Comparison of ENCODE assay signal across 8 mouse cellular contexts in genomic region chr6:112210238-112210950, GRCm38 (mm10).
DNase-seq lines count a peak whose midpoint lies in the region; ATAC-seq lines count a peak whose summit lies in the region.

No protein-coding gene starts in this region.

- peaks cover 18% of the 10 kb centered on the region for H3K4me1 ChIP-seq in embryonic facial prominence, embryonic 13.5 days
- H3K4me1 ChIP-seq in heart, embryonic 12.5 days (replicated peaks): peaks cover 4% of the 10 kb centered on the region
- H3K4me1 ChIP-seq in kidney, embryonic 14.5 days (ENCODE audit: control insufficient read depth, insufficient read depth, low read length): peaks cover 6% of the 10 kb centered on the region; the same call in 1 of the 2 replicates
- H3K4me1 ChIP-seq in lung, embryonic 16.5 days (replicated peaks; ENCODE audit: control insufficient read depth, insufficient read depth, low read length): peaks cover 17% of the 10 kb centered on the region
- peaks cover 4% of the 10 kb centered on the region; the same call in 1 of the 2 replicates for H3K4me1 ChIP-seq in stomach, embryonic 14.5 days (ENCODE audit: control insufficient read depth, insufficient read depth, low read length)

- peak; percentile 43 for DNase-seq in layer of hippocampus, adult 9-11 months
- DNase-seq in layer of hippocampus, postnatal 25 days (ENCODE audit: extremely low spot score in 1 of 2, low spot score in 1 of 2): no peak
- DNase-seq in spleen, postnatal 36 days (ENCODE audit: low spot score in 2 of 2): no peak

- peak; percentile 80 for ATAC-seq in embryonic facial prominence, embryonic 13.5 days (ENCODE audit: insufficient number of reproducible peaks, insufficient read depth, low FRiP score, low TSS enrichment, low read depth)
- ATAC-seq in heart, embryonic 12.5 days (ENCODE audit: insufficient number of reproducible peaks, low FRiP score): peak; percentile 87
- peak; percentile 95 for ATAC-seq in kidney, embryonic 14.5 days (ENCODE audit: low FRiP score, low TSS enrichment)
- ATAC-seq in lung, embryonic 16.5 days (ENCODE audit: low read depth): peak; percentile 98
- ATAC-seq in stomach, embryonic 14.5 days (ENCODE audit: insufficient number of reproducible peaks, insufficient read depth, low FRiP score, low read depth): peak; percentile 95

- H3K27ac ChIP-seq in embryonic facial prominence, embryonic 13.5 days: peak overlapping the region; percentile 88
- peak overlapping the region; percentile 73 for H3K27ac ChIP-seq in heart, embryonic 12.5 days (ENCODE audit: poor library complexity, severe bottlenecking)
- peak overlapping the region; percentile 77; the same call in 1 of the 2 replicates for H3K27ac ChIP-seq in kidney, embryonic 14.5 days (ENCODE audit: low read depth, low read length)
- H3K27ac ChIP-seq in lung, embryonic 16.5 days (ENCODE audit: low read length): peak overlapping the region; percentile 88
- peak overlapping the region; percentile 59; the same call in 1 of the 2 replicates for H3K27ac ChIP-seq in stomach, embryonic 14.5 days (ENCODE audit: low read length)

- no peak overlapping the region for H3K9ac ChIP-seq in embryonic facial prominence, embryonic 13.5 days
- no peak overlapping the region for H3K9ac ChIP-seq in heart, embryonic 12.5 days
- H3K9ac ChIP-seq in kidney, embryonic 14.5 days (ENCODE audit: low read depth, low read length): no peak overlapping the region
- 0 out of 2 replicates have a peak overlapping the region, but pooled peaks have one; percentile 12 for H3K9ac ChIP-seq in lung, embryonic 16.5 days (ENCODE audit: low read length)
- H3K9ac ChIP-seq in stomach, embryonic 14.5 days (replicated peaks; ENCODE audit: low read depth, low read length): no peak overlapping the region

- H3K36me3 ChIP-seq in embryonic facial prominence, embryonic 13.5 days: no peaks in the 10 kb centered on the region
- no peaks in the 10 kb centered on the region for H3K36me3 ChIP-seq in heart, embryonic 12.5 days
- H3K36me3 ChIP-seq in kidney, embryonic 14.5 days (ENCODE audit: control insufficient read depth, insufficient read depth, low read length): no peaks in the 10 kb centered on the region
- no peaks in the 10 kb centered on the region for H3K36me3 ChIP-seq in lung, embryonic 16.5 days (ENCODE audit: control insufficient read depth, insufficient read depth, low read length)
- H3K36me3 ChIP-seq in stomach, embryonic 14.5 days (ENCODE audit: control insufficient read depth, insufficient read depth, low read length): no peaks in the 10 kb centered on the region

- no peaks in the 10 kb centered on the region for H3K9me3 ChIP-seq in embryonic facial prominence, embryonic 13.5 days
- peaks cover under 1% of the 10 kb centered on the region; the same call in 1 of the 2 replicates for H3K9me3 ChIP-seq in heart, embryonic 12.5 days (replicated peaks)
- H3K9me3 ChIP-seq in kidney, embryonic 14.5 days (ENCODE audit: control insufficient read depth, low read length): no peaks in the 10 kb centered on the region
- H3K9me3 ChIP-seq in lung, embryonic 16.5 days (ENCODE audit: control insufficient read depth, low read length): no peaks in the 10 kb centered on the region
- no peaks in the 10 kb centered on the region for H3K9me3 ChIP-seq in stomach, embryonic 14.5 days (ENCODE audit: control insufficient read depth, low read depth, low read length)

- WGBS in embryonic facial prominence, embryonic 13.5 days: 12% methylated on average over 8 of the region's 8 CpGs
- 50% methylated on average over 8 of the region's 8 CpGs for WGBS in heart, embryonic 12.5 days
- WGBS in kidney, embryonic 14.5 days: 23% methylated on average over 8 of the region's 8 CpGs
- 5% methylated on average over 8 of the region's 8 CpGs for WGBS in lung, embryonic 16.5 days
- 24% methylated on average over 8 of the region's 8 CpGs for WGBS in stomach, embryonic 14.5 days

- 0 out of 2 replicates have a peak, but pooled peaks cover 3% of the 10 kb centered on the region for H3K27me3 ChIP-seq in embryonic facial prominence, embryonic 13.5 days
- H3K27me3 ChIP-seq in heart, embryonic 12.5 days (replicated peaks): no peaks in the 10 kb centered on the region
- no peaks in the 10 kb centered on the region for H3K27me3 ChIP-seq in kidney, embryonic 14.5 days (ENCODE audit: control insufficient read depth, insufficient read depth, low read length)
- no peaks in the 10 kb centered on the region for H3K27me3 ChIP-seq in lung, embryonic 16.5 days (ENCODE audit: control insufficient read depth, insufficient read depth, low read depth, low read length)
- H3K27me3 ChIP-seq in stomach, embryonic 14.5 days (ENCODE audit: control insufficient read depth, insufficient read depth, low read length): no peaks in the 10 kb centered on the region

- no peak overlapping the region for H3K4me2 ChIP-seq in embryonic facial prominence, embryonic 13.5 days
- H3K4me2 ChIP-seq in heart, embryonic 12.5 days: no peak overlapping the region
- no peak overlapping the region for H3K4me2 ChIP-seq in kidney, embryonic 14.5 days (replicated peaks; ENCODE audit: low read depth, low read length)
- H3K4me2 ChIP-seq in lung, embryonic 16.5 days (ENCODE audit: low read depth, low read length): 0 out of 2 replicates have a peak overlapping the region, but pooled peaks have one; percentile 1
- no peak overlapping the region for H3K4me2 ChIP-seq in stomach, embryonic 14.5 days (replicated peaks; ENCODE audit: low read depth, low read length)

- H3K4me3 ChIP-seq in embryonic facial prominence, embryonic 13.5 days: no peak overlapping the region
- H3K4me3 ChIP-seq in heart, embryonic 12.5 days: no peak overlapping the region
- H3K4me3 ChIP-seq in kidney, embryonic 14.5 days (ENCODE audit: low read length): no peak overlapping the region
- no peak overlapping the region for H3K4me3 ChIP-seq in lung, embryonic 16.5 days (ENCODE audit: low read length)
- H3K4me3 ChIP-seq in stomach, embryonic 14.5 days (ENCODE audit: low read depth, low read length): no peak overlapping the region
